In genomic region chr3:137691503-137691902, GRCm38 (mm10) we compare ENCODE assay signal across 36 mouse cellular contexts. TPM values are rescaled to one million over a fixed set of nuclear protein-coding genes. Genes with fewer than 3 reads are reported as not detected.
DNase-seq lines count a peak whose midpoint lies in the region; ATAC-seq and TF ChIP-seq lines count a peak whose summit lies in the region.
"Had no signal": no experiment of that assay in that cellular context is flagged by ENCODE, and none has a peak within 500 bp of the region (broad histone marks: within the 10 kb centered on the region; RNA-seq: fewer than 3 reads in every experiment).

No protein-coding gene starts in this region.

- no peak overlapping the region for H3K4me2 ChIP-seq in kidney, postnatal 0 days (ENCODE audit: low read length)
- H3K4me2 ChIP-seq: embryonic facial prominence, embryonic 13.5 days; forebrain, embryonic 12.5 days; forebrain, embryonic 15.5 days; heart, embryonic 11.5 days; hindbrain, embryonic 13.5 days had no signal

- H3K27me3 ChIP-seq in kidney, postnatal 0 days (ENCODE audit: insufficient read depth, low read length), result no peaks in the 10 kb centered on the region
- H3K27me3 ChIP-seq: embryonic facial prominence, embryonic 13.5 days; forebrain, embryonic 12.5 days; forebrain, embryonic 15.5 days; hindbrain, embryonic 13.5 days had no signal

- no peak overlapping the region for H3K27ac ChIP-seq in kidney, postnatal 0 days
- H3K27ac ChIP-seq: embryonic facial prominence, embryonic 10.5 days; embryonic facial prominence, embryonic 13.5 days; forebrain, embryonic 12.5 days; forebrain, embryonic 15.5 days; hindbrain, embryonic 10.5 days; hindbrain, embryonic 13.5 days had no signal

- no peaks in the 10 kb centered on the region for H3K36me3 ChIP-seq in kidney, postnatal 0 days (ENCODE audit: insufficient read depth, low read length)
- H3K36me3 ChIP-seq: embryonic facial prominence, embryonic 10.5 days; embryonic facial prominence, embryonic 13.5 days; forebrain, embryonic 12.5 days; forebrain, embryonic 15.5 days; hindbrain, embryonic 10.5 days; hindbrain, embryonic 13.5 days had no signal

- peak; percentile 56 for DNase-seq in kidney, postnatal 0 days (ENCODE audit: low spot score)
- DNase-seq in kidney, adult 9 months, result no peak
- peak; percentile 6 to 7 for DNase-seq in kidney, postnatal 4 days
- no peak for DNase-seq in kidney, postnatal 36 days
- DNase-seq in 416B (ENCODE audit: low read depth), result peak; percentile 38
- no peak for DNase-seq in frontal cortex, postnatal 14 days (ENCODE audit: low spot score in 2 of 2)
- DNase-seq: adrenal gland, adult 2 months; adrenal gland, postnatal 14 days; cerebellum, adult 11 months; cerebellum, adult 2 months; cerebellum, adult 9-11 months; cerebellum, postnatal 25 days; embryo, embryonic 11 days; gastrocnemius, postnatal 10 days; gastrocnemius, postnatal 36 days had no signal

- H3K4me3 ChIP-seq in kidney, postnatal 0 days (replicated peaks; ENCODE audit: low read depth, low read length), result no peak overlapping the region
- H3K4me3 ChIP-seq: embryonic facial prominence, embryonic 10.5 days; embryonic facial prominence, embryonic 13.5 days; erythroblast, embryonic 14.5 days; forebrain, embryonic 12.5 days; forebrain, embryonic 15.5 days; hindbrain, embryonic 10.5 days; hindbrain, embryonic 13.5 days had no signal

- no peak for TF ChIP-seq CTCF in kidney, postnatal 0 days (IDR thresholded peaks at IDR 0.05; ENCODE audit: low read depth)

- no peak overlapping the region for H3K9ac ChIP-seq in kidney, postnatal 0 days (ENCODE audit: low read depth, low read length)
- H3K9ac ChIP-seq: embryonic facial prominence, embryonic 13.5 days; forebrain, embryonic 12.5 days; forebrain, embryonic 15.5 days; hindbrain, embryonic 13.5 days had no signal

- H3K4me1 ChIP-seq in kidney, postnatal 0 days (replicated peaks; ENCODE audit: insufficient read depth, low read length), result no peaks in the 10 kb centered on the region
- H3K4me1 ChIP-seq: embryonic facial prominence, embryonic 10.5 days; forebrain, embryonic 12.5 days; forebrain, embryonic 15.5 days; hindbrain, embryonic 10.5 days; hindbrain, embryonic 13.5 days had no signal

- no peaks in the 10 kb centered on the region for H3K9me3 ChIP-seq in kidney, postnatal 0 days (replicated peaks; ENCODE audit: low read length)
- H3K9me3 ChIP-seq: embryonic facial prominence, embryonic 10.5 days; embryonic facial prominence, embryonic 13.5 days; forebrain, embryonic 12.5 days; forebrain, embryonic 15.5 days; hindbrain, embryonic 10.5 days; hindbrain, embryonic 13.5 days had no signal

- ATAC-seq in kidney, postnatal 0 days (replicated peaks; ENCODE audit: low FRiP score, low read depth), result no peak
- peak; percentile 85 to 89 for ATAC-seq in hematopoietic stem cell, adult 5-6 weeks (replicated peaks in 1 of 2; ENCODE audit: insufficient read depth in 1 of 2, low FRiP score in 2 of 2, low TSS enrichment in 1 of 2, low read depth in 1 of 2, poor library complexity in 2 of 2, severe bottlenecking in 2 of 2)
- ATAC-seq: CD4-positive, CD25-positive, alpha-beta regulatory T cell, adult 4 months; forebrain, embryonic 15.5 days; hindbrain, embryonic 16.5 days had no signal

RNA-seq across cellular contexts. Expression of gene Gm21962, which starts 20.2 kb away (rescaled TPM):
- polyA plus RNA-seq in kidney, postnatal 0 days (2015; fragmentation: Nextera tagmentation; extraction: Ambion mirVana), result not detected in 2 replicates
- total RNA-seq in hematopoietic stem cell, adult 5-6 weeks (2017), result not detected in 2 replicates
- total RNA-seq: adrenal gland, adult 2 months; adrenal gland, postnatal 14 days; adrenal gland, postnatal 4 days; gastrocnemius, adult 18-20 months; gastrocnemius, postnatal 10 days; gastrocnemius, postnatal 36 days; granulocyte monocyte progenitor cell, adult 5-6 weeks; heart, adult 8-10 months; heart, postnatal 25 days; MEL had no signal
- polyA plus RNA-seq: adrenal gland, adult 2 months; C2C12; CD4-positive, CD25-positive, alpha-beta regulatory T cell, adult 4 months; cerebellum, adult 2 months; cortical plate, adult 2 months; embryonic facial prominence, embryonic 10.5 days; embryonic facial prominence, embryonic 13.5 days; erythroblast, embryonic 14.5 days; forebrain, embryonic 12.5 days; forebrain, embryonic 15.5 days; heart, embryonic 11.5 days; heart, embryonic 14.5 days; heart, postnatal 0 days; hindbrain, embryonic 10.5 days; hindbrain, embryonic 13.5 days; hindbrain, embryonic 16.5 days had no signal

Comparison
In these comparisons a context has a peak if more than half of its experiments do, and no peak if none do; other contexts are left out.
1. DNase-seq: peak in kidney, postnatal 0 days (single experiment), kidney, postnatal 4 days (2 of 2) and 416B (single experiment); none in kidney, adult 9 months (single experiment), kidney, postnatal 36 days (0 of 2) and frontal cortex, postnatal 14 days (0 of 2).